Mouse (Mus musculus) megakaryocyte, embryonic 14.5 days (primary cell): ENCODE measurements around the gene Clic4.

Experiments
- FLI1 ChIP-seq: IDR thresholded peaks from 2 replicates; pipeline ENCODE4 v1.6.1; 2012; ENCODE audit warnings: low read length, inconsistent platforms, mixed read lengths
- GATA1 ChIP-seq: IDR thresholded peaks from 3 replicates; pipeline ENCODE4 v1.6.1; 2012; ENCODE audit warnings: mixed read lengths, low read length, inconsistent platforms, borderline replicate concordance

- no peak for TF ChIP-seq GATA1
- no peak for TF ChIP-seq FLI1
These were observed 34.5 kb upstream of the Clic4 start for GRCm38 (mm10) chr4:135306971-135307632.
